Mouse (Mus musculus): ENCODE measurements around the gene Tmem40. TPM values are rescaled to one million over a fixed set of nuclear protein-coding genes. Genes with fewer than 3 reads are reported as not detected.

Tmem40 gene
- polyA plus RNA-seq, 1 experiment from 2014 or later = 7.8 TPM

DNA sequence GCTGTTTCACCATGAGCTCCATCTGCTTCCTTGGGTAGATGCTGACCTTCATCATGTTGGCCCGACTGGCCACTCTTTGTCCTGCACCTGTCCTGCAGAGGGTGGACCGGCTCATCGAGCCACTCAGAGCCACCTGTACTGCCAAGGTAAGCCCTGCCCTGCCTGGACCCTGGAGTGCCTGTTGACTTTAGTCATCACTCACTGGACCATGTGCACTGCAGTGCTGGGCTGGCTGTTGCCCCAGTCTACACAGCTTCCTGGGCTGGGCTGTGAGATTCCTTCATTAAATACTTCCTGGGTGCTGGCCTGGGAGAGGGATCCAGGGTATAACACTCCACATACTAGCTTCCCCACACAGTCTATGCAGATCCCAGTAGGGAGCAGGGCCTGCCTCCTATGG, 39.6 kb upstream of the Tmem40 start:
- no peak for DNase-seq (ENCODE audit: low spot score)
- H3K9me3 ChIP-seq (ENCODE audit: control insufficient read depth, low read length) = no peaks in the 10 kb centered on the region
- no peak overlapping the region for H3K4me3 ChIP-seq (ENCODE audit: low read depth, low read length)
- H3K27me3 ChIP-seq (replicated peaks; ENCODE audit: control insufficient read depth, insufficient read depth, low read length) = no peaks in the 10 kb centered on the region
- H3K27ac ChIP-seq (replicated peaks; ENCODE audit: low read depth, low read length) = no peak overlapping the region
- no peak for ATAC-seq (ENCODE audit: low read depth)
- no peak overlapping the region for H3K9ac ChIP-seq (ENCODE audit: low read depth, low read length)
- peaks cover 97% of the 10 kb centered on the region for H3K36me3 ChIP-seq (ENCODE audit: control insufficient read depth, insufficient read depth, low read length)
- peaks cover 5% of the 10 kb centered on the region; the same call in 1 of the 2 replicates for H3K4me1 ChIP-seq (ENCODE audit: control insufficient read depth, insufficient read depth, low read length)
- H3K4me2 ChIP-seq (ENCODE audit: low read depth, low read length) = no peak overlapping the region
- WGBS = 95% methylated on average over 3 of the region's 3 CpGs

DNA sequence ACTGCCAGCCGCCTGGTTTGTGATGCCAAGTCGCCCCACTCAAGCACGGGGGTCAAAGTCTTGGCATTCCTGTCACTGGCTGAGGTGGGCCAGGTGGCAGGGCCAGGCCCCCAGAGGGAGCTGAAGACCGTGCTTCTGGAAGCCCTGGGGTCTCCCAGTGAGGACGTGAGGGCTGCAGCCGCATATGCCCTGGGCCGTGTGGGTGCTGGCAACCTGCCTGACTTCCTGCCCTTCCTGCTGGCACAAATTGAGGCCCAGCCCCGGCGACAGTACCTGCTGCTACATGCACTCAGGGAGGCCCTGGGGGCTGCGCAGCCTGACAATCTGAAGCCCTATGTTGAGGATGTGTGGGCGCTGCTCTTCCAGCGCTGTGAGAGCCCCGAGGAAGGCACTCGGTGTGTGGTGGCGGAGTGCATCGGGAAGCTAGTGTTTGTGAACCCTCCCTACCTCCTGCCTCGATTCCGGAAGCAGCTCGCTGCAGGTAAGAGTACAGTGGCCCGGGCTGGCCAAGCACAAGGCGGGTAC, 30.5 kb upstream of the Tmem40 start:
- no peak for ATAC-seq (ENCODE audit: low read depth)
- no peak overlapping the region for H3K9ac ChIP-seq (ENCODE audit: low read depth, low read length)
- 81% methylated on average over 21 of the region's 21 CpGs for WGBS

DNA sequence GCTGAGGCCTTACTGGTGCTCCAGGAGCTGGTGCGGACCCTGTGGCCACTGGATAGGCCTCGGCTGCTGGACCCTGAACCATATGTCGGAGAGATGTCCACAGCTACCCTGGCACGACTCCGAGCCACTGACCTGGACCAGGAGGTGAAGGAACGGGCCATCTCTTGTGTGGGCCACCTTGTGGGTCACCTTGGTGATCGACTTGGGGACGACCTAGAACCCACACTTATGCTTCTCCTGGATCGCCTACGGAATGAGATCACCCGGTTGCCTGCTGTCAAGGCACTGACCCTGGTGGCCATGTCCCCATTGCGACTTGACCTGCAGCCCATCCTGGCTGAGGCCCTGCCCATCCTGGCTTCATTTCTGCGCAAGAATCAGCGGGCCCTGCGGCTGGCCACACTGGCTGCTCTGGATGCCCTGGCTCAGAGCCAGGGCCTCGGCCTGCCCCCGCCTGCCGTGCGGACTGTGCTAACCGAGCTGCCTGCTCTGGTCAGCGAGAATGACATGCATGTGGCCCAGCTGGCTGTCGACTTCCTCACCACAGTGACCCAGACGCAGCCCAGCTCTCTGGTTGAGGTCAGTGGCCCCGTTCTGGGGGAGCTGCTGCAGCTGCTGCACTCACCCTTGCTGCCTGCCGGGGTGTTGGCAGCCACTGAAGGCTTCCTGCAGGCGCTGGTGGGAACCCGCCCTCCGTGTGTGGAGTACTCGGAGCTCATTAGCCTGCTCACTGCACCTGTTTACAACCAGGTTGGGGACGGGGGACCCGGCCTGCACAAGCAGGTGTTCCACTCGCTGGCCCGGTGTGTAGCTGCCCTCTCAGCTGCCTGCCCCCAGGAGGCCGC, 29.9 kb upstream of the Tmem40 start:
- ATAC-seq (ENCODE audit: low read depth) (no peak), DNase-seq (ENCODE audit: low spot score) (peak; percentile 38)
- Histone ChIP-seq H3K4me1 (ENCODE audit: control insufficient read depth, insufficient read depth, low read length) (no peaks in the 10 kb centered on the region), H3K4me3 (ENCODE audit: low read depth, low read length) (no peak overlapping the region), H3K36me3 (ENCODE audit: control insufficient read depth, insufficient read depth, low read length) (peaks cover 94% of the 10 kb centered on the region), H3K27ac (replicated peaks; ENCODE audit: low read depth, low read length) (no peak overlapping the region), H3K27me3 (replicated peaks; ENCODE audit: control insufficient read depth, insufficient read depth, low read length) (no peaks in the 10 kb centered on the region), H3K4me2 (ENCODE audit: low read depth, low read length) (no peak overlapping the region), H3K9me3 (ENCODE audit: control insufficient read depth, low read length) (no peaks in the 10 kb centered on the region), H3K9ac (ENCODE audit: low read depth, low read length) (no peak overlapping the region)
- 84% methylated on average over 26 of the region's 34 CpGs for WGBS

More for the DNA sequence above, 30.5 kb upstream of the Tmem40 start:
- Histone ChIP-seq H3K27ac (replicated peaks; ENCODE audit: low read depth, low read length) (no peak overlapping the region), H3K27me3 (replicated peaks; ENCODE audit: control insufficient read depth, insufficient read depth, low read length) (no peaks in the 10 kb centered on the region), H3K9me3 (ENCODE audit: control insufficient read depth, low read length) (no peaks in the 10 kb centered on the region), H3K4me2 (ENCODE audit: low read depth, low read length) (no peak overlapping the region), H3K36me3 (ENCODE audit: control insufficient read depth, insufficient read depth, low read length) (peaks cover 97% of the 10 kb centered on the region), H3K4me1 (ENCODE audit: control insufficient read depth, insufficient read depth, low read length) (no peaks in the 10 kb centered on the region), H3K4me3 (ENCODE audit: low read depth, low read length) (no peak overlapping the region)
- DNase-seq (ENCODE audit: low spot score) = no peak

DNA sequence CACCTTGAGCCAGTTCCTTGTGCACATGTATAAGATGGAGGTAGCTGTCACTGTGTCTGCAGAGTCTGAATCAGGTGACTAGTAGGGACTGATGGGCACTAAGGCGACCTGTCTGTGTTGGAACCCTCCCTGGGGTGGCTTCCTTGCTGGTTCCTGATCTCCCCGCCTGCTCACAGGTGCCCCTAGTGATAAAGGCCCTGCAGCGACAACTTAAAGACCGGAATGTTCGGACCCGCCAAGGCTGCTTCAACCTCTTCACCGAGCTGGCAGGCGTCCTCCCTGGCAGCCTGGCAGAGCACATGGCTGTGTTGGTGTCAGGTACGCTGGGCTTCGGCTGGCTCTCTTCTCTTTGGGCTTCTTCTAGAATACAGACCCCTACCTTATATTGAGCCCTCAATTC, 28.8 kb upstream of the Tmem40 start:
- WGBS = 81% methylated on average over 10 of the region's 10 CpGs
- Histone ChIP-seq H3K4me1 (ENCODE audit: control insufficient read depth, insufficient read depth, low read length) (no peaks in the 10 kb centered on the region), H3K9ac (ENCODE audit: low read depth, low read length) (no peak overlapping the region), H3K36me3 (ENCODE audit: control insufficient read depth, insufficient read depth, low read length) (peaks cover 94% of the 10 kb centered on the region), H3K4me3 (ENCODE audit: low read depth, low read length) (no peak overlapping the region), H3K9me3 (ENCODE audit: control insufficient read depth, low read length) (no peaks in the 10 kb centered on the region), H3K27me3 (replicated peaks; ENCODE audit: control insufficient read depth, insufficient read depth, low read length) (no peaks in the 10 kb centered on the region), H3K27ac (replicated peaks; ENCODE audit: low read depth, low read length) (no peak overlapping the region), H3K4me2 (ENCODE audit: low read depth, low read length) (no peak overlapping the region)
- ATAC-seq (ENCODE audit: low read depth) = no peak
- no peak for DNase-seq (ENCODE audit: low spot score)

DNA sequence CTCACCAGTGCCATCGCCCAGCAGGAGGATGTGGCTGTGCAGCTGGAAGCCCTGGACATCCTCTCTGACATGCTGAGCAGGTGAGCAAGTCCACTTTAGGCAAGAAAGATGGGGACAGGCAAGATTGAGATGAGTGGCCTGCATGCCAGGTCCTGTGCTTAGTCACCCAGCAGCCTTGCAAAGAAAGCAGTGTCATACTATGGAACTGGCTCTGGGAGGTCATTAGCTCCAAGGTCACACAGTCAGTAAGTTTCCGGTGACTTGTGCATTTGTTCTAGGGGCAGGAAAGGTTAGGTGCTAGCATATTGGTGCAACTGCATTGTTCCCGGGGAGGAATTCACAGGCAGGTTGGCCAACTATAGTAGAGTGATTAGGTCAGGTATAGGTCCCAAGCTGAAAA, 20.6 kb upstream of the Tmem40 start:
- Histone ChIP-seq H3K4me3 (ENCODE audit: low read depth, low read length) (no peak overlapping the region), H3K4me1 (ENCODE audit: control insufficient read depth, insufficient read depth, low read length) (no peaks in the 10 kb centered on the region), H3K36me3 (ENCODE audit: control insufficient read depth, insufficient read depth, low read length) (peaks cover 89% of the 10 kb centered on the region), H3K9me3 (ENCODE audit: control insufficient read depth, low read length) (no peaks in the 10 kb centered on the region), H3K9ac (ENCODE audit: low read depth, low read length) (no peak overlapping the region), H3K27ac (replicated peaks; ENCODE audit: low read depth, low read length) (no peak overlapping the region), H3K4me2 (ENCODE audit: low read depth, low read length) (no peak overlapping the region), H3K27me3 (replicated peaks; ENCODE audit: control insufficient read depth, insufficient read depth, low read length) (no peaks in the 10 kb centered on the region)
- DNase-seq (ENCODE audit: low spot score) (no peak), ATAC-seq (ENCODE audit: low read depth) (no peak)
- 96% methylated on average over 3 of the region's 3 CpGs for WGBS

DNA sequence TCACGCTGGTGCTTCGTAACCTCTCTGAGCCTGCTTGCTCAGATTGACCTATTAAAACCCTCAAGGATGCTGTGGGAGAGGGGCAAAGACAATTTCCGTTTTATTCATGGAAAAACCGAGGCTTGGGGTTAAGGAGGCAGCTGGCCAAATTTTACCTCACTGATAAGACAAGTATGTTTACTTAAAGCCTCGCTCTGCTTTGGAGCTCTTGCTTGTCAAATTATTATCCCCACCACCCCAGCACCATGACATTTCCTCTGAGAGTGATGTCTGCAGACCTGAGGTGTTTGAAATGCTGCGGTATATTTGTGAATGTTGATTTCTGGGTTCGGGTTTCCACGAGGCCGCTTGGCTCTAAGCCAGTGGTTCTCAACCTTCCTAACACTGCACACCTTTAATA, 14.2 kb upstream of the Tmem40 start:
- WGBS = 51% methylated on average over 9 of the region's 9 CpGs
- peaks cover 33% of the 10 kb centered on the region for H3K36me3 ChIP-seq (ENCODE audit: control insufficient read depth, insufficient read depth, low read length)
- H3K4me1 ChIP-seq (ENCODE audit: control insufficient read depth, insufficient read depth, low read length) = peaks cover 17% of the 10 kb centered on the region
- H3K9ac ChIP-seq (ENCODE audit: low read depth, low read length) = peak overlapping the region; percentile 88
- ATAC-seq (ENCODE audit: low read depth) (no peak), DNase-seq (ENCODE audit: low spot score) (peak; percentile 10)
- peak overlapping the region; percentile 83 for H3K4me3 ChIP-seq (ENCODE audit: low read depth, low read length)
- peak overlapping the region; percentile 48 for H3K27ac ChIP-seq (replicated peaks; ENCODE audit: low read depth, low read length)
- H3K9me3 ChIP-seq (ENCODE audit: control insufficient read depth, low read length) = no peaks in the 10 kb centered on the region
- no peaks in the 10 kb centered on the region for H3K27me3 ChIP-seq (replicated peaks; ENCODE audit: control insufficient read depth, insufficient read depth, low read length)
- peak overlapping the region; percentile 80 for H3K4me2 ChIP-seq (ENCODE audit: low read depth, low read length)

DNA sequence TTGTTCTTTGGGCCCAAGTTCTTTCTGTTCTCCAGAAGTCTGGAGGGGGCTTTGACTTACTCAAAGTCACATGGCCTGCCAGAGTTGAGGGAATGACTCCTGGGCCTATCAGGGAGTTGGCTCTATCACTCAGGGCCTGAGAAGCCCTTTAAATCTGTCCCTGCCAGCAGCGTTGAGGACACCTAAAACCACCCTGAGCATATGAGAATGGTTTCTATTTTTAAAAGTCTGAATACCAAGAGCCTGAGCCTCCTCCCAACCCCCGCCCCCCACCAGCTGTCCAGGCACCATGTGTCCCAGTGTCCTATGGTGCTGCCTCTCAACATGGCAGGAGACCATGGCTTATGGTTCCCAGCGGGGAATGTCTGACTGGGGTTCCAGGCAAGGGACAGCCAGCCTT, 13.6 kb upstream of the Tmem40 start:
- H3K27me3 ChIP-seq (replicated peaks; ENCODE audit: control insufficient read depth, insufficient read depth, low read length) = no peaks in the 10 kb centered on the region
- peak overlapping the region; percentile 83 for H3K4me3 ChIP-seq (ENCODE audit: low read depth, low read length)
- 46% methylated on average over 3 of the region's 3 CpGs for WGBS
- H3K9me3 ChIP-seq (ENCODE audit: control insufficient read depth, low read length) = no peaks in the 10 kb centered on the region
- DNase-seq (ENCODE audit: low spot score) (peak; percentile 53), ATAC-seq (ENCODE audit: low read depth) (peak; percentile 58)
- H3K4me1 ChIP-seq (ENCODE audit: control insufficient read depth, insufficient read depth, low read length) = peaks cover 17% of the 10 kb centered on the region
- peak overlapping the region; percentile 88 for H3K9ac ChIP-seq (ENCODE audit: low read depth, low read length)
- H3K4me2 ChIP-seq (ENCODE audit: low read depth, low read length) = peak overlapping the region; percentile 80
- H3K27ac ChIP-seq (replicated peaks; ENCODE audit: low read depth, low read length) = peak overlapping the region; percentile 48
- H3K36me3 ChIP-seq (ENCODE audit: control insufficient read depth, insufficient read depth, low read length) = peaks cover 28% of the 10 kb centered on the region

DNA sequence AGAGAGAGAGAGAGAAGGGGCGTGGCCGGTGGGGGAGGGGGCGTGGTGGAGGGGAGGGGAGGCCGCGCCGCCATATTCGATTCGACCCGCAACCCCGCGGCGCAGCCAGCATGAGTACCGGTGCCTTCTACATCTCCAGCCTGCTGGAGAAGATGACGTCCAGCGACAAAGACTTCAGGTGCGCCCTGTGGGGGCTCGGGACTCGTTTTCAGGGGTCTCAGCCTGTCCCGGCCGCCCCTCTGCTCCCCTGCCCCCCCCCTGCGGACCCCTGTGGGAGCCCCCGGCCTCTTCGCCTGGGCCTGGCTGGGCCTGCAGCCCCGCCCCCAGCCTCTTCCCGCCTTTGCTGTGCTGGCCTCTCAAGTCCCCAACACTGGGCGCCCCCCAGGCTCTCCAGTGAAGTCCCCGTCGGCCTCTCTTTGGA, 12.3 kb upstream of the Tmem40 start, which contains the start of gene Cand2:
Cand2 (plus strand) TSS at position 38 of the 421 bp plus-strand sequence.
- Histone ChIP-seq H3K4me3 (ENCODE audit: low read depth, low read length) (peak within 1 kb of the TSS; percentile 83), H3K4me1 (ENCODE audit: control insufficient read depth, insufficient read depth, low read length) (peaks cover 17% of the 10 kb centered on the region), H3K27me3 (replicated peaks; ENCODE audit: control insufficient read depth, insufficient read depth, low read length) (no peaks in the 10 kb centered on the region), H3K4me2 (ENCODE audit: low read depth, low read length) (peak within 1 kb of the TSS; percentile 80), H3K27ac (replicated peaks; ENCODE audit: low read depth, low read length) (peak within 1 kb of the TSS; percentile 86), H3K9me3 (ENCODE audit: control insufficient read depth, low read length) (no peaks in the 10 kb centered on the region), H3K36me3 (ENCODE audit: control insufficient read depth, insufficient read depth, low read length) (peaks cover 16% of the 10 kb centered on the region), H3K9ac (ENCODE audit: low read depth, low read length) (peak within 1 kb of the TSS; percentile 88)
- 3% methylated on average over 12 of the region's 28 CpGs for WGBS
- ATAC-seq (ENCODE audit: low read depth) = peak; percentile 85
- peak; percentile 85 for DNase-seq (ENCODE audit: low spot score)
